Mouse (Mus musculus) embryo, embryonic 9.5 days (tissue): ENCODE data around the gene Slco3a1.

Source experiments
- DNase-seq: peaks from one replicate; pipeline ENCODE4 v3.0.0-alpha.2; 2017; ENCODE audit errors: extremely low spot score

The Slco3a1 gene

DNA sequence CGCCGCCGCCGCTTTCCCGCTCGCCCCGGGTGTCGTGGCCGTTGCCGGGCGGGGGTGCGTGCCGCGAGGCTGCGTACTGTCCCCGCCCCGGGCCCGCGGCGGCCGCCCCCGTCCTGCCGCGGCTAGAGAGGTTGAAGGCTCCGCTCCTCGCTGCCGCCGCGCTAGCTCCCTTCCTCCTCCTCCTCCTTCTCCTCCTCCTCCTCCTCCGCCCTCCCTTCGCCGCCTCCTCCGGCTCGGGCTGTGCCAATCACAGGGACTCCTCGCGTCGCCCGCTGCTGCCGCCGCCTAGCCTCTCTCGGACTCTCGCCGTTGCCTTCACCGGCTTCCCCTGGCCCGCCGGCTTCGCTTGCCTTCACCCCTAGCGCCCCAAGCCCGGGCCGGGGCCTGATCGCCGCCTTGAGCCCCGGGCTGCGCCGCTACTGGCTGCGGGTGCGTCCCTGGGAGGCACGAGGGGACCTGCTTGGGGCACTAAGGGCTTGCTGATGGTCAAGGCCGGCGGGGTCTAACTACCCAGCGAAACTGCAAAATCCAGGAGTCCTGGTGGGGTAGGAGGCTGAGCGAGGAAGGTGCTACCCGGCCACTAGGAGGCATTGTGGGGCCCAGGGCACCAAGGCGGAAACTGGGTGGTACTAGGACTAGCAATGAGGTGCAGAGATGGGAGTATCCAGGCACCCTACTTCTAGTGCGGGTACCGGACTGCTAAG, at the start of gene Slco3a1:
TSS of gene Slco3a1 (minus strand) at position 173 of the 704 bp plus-strand sequence.
- DNase-seq = peak; percentile 83

DNA sequence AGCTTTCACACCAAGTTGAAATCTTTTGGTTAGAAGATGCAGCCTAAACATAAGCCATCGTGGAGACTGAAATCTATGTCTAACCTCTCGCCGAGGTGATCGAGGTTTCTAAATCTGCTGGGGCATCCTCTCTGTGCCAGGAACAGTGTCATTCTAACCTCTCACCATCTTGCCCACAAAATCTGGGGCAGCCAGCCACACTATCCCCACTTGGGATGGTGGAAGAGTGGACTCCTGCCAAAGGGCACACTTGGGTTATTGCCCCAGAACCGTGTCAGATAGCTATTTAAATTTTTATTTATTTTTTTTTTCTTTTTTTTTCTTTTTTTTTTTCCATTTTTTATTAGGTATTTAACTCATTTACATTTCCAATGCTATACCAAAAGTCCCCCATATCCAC, 46.4 kb upstream of the Slco3a1 start:
- no peak for DNase-seq

DNA sequence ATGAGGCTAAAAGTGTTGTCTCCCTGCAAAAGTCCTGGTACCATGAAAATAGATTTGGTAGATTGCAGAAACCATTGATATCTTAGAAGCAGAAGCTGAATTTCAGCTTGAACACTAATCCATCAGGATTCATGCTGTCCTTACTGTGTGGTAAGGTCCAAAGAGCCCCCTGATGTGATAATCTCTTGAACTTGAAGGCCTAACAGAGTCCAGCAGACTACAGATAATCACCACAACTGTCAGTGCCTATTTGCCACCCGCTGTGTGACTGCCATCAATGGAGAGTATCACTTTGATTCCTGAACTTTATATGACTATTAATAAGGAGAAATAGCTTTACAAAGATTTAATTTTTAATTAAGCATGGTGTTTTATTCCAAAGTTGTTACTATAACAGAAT, 24.8 kb upstream of the Slco3a1 start:
- no peak for DNase-seq

DNA sequence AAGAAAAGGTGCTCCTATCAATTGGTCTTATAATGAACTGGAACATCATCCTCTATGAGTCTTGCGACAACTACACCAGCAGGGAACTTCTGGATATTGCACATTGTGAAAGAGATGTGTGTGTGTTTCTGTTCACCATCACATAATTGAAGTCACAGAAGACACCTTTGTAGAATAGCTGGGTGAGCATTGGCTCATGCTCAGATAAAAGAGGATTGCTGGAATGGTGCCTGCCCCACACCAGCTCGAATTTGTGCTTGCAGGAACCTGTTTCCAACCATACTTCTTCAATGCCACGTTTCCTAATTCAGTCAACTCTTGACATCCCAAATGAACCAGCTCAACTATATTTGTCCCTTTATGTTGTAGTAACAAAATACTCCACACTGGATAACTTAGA, 21.1 kb upstream of the Slco3a1 start:
- DNase-seq = no peak

DNA sequence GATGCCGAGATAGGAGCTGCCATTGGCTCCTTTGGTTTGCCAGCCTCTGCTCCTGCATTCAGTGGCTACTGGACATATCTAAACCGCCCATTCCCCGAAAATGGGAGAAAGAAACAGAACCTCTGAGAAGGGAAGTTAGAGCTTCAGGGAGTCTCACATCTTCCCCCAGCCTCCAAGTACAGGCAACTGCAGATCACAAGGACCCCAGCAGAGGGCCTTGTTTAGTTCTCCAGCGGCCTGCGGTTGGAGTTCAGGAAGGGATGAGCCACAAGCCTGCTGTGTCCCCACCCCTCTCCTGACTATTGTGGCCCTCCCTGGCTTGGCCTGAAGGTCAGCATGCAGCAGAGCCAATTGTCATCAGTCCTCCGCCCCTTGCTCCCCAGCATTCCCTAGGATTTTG, 836 bp upstream of the Slco3a1 start:
- DNase-seq = peak; percentile 62

DNA sequence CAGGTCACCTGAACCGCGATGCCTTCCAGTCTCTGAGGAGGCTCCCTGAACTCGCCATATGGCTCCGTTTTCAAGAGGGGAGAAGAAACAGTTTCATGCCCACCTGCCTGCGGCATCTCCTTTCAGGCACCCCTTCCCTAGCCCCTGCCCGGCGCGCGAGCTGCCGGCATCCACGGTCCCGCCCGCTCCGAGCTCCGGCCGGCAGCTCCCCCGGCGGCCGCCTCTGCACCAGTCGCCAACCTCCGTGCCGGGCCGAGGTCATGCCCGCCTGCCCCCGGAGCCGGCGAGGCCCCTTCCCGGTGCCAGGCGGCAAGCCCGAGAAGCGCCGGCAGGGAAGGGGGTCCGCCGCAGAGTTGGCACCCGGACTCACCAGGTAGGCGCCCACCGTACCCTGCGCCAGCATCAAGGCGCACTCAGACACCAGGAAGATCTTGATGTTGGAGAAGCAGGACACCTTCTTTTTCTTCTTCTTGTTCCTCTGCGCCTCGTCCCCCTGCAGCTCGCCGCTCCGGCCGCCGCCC, 479 bp downstream of the Slco3a1 start:
- peak; percentile 72 for DNase-seq

DNA sequence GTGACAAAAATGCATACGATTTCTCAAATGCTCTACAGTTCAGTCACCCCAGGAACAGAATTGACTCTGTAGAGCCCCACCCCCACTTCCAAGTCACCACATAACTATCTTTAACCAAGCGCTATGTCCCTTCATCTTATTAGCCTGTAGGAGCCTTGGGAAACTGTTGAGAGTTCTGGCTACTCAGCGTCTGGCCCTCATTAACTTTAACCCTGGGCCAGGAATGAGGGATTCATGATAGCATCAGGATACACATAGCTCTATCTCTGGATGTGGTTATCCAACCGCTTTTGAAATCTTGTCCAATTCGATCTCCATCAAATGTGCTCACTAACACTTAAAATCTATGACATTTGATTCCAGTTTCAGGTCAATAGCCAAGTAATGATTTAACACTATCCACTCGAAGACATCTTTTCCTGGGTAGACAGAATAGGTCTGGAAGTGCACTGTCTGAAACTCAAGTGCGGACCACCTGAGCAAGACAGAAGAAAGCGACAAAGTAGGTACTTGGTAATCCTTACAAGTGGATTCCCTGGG, 1.4 kb downstream of the Slco3a1 start:
- no peak for DNase-seq

DNA sequence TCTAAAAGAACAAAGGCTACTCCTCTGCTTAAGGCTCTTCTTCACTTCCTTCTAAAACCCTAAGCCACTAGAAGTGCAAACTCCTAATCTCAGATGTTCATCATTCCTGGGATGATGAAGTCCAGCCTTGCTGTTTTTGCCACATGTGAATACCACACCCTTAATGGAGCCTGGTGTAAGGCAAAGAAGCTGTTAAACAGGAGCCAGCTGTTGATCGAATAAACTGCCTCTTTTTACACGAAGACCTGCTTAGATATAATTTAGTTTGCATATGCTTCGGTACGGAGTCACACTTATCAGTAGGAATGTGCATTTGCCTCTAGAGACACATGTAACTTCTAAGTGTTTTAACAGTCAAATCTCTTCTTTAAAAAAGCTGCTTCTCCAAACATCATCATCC, 2.0 kb downstream of the Slco3a1 start:
- DNase-seq = no peak

DNA sequence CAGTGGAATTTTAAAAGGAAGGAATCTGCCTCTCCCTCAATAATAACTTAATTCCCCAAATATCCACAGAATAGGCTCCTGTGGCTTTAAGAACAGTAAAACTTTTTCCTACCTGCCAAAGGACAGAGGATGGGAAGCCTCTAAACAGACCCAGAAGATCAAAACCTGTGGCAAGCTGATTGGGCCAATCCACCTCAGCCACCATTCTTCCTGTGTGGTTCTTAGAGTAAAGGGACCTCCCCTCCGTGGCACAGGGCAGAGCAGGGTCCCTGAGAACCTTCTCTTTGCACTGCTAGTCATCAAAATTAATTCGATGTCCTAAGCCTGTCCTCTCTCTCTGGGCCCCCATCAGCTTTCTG, 2.6 kb downstream of the Slco3a1 start:
- no peak for DNase-seq

DNA sequence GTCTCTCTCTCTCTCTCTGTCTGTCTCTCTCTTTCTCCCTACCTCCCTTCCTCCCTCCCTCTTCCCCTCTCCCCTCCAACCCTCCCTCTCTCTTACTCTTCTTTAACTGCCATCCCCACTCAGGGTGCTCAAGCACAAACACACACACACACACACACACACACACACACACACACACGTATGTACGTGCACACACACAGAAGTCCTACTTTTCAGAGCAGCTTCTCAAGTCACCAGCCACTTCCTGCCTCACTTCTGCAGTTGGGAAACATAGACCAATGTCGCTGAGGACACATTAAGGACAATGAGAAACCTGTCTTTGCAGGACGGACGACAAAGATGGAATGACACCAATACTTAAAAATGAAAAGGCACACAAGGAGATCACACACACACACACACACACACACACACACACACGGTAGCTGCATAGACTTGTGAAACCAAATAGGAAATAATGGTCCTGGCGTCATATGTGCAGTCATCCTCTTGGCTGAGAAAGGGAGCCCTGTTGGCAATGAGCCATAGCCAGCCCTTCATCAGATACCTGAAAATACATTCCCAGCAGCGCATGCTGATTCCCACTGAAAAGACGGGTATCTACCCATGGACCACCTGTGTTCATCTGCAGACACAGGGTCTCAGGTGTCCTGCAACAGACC, 3.1 kb downstream of the Slco3a1 start:
- DNase-seq = no peak

DNA sequence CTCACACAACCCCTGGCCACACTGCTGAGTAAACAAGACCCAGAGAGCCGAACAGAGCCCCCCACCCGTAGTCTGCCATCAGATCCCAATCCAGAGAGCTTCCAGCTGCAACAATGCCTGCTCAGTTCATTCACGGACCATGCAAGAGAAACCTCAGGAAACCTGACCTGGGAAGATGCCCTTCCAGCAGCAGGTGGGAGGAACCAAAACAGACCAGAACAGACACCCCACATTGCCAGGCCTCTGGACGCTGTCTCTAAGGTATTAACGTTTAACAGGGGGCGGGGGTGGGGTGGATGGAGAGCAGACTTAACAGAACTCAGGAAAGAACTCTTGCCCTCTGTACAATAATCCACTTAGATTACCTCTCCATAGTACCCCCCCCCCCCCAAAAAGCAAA, 4.9 kb downstream of the Slco3a1 start:
- no peak for DNase-seq

DNA sequence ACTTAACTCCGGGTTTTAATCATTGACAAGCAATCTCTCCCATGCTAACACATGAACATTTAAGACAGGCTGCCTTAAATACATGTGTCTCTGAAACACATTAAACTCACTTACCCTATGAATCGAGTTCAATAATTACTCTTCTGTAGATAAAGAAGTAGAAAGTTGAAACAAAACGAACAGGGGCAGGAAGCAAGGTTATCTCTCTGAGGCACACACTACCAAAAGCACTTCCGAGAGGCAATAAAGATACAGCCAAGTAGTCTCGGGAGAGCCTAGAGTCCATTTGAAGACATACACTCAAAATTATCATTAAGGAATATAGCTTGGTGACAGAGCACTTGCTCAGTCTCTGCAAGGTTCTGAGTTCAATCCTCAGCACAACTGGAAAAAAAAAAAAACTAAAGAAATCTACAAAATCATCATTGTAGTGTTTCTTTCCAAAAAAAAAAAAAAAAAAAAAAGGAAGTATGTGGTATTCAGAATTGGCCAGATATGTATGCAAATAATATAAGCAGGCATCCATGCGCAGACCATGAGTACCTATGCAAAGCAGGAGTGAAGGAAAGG, 5.5 kb downstream of the Slco3a1 start:
- DNase-seq = no peak

DNA sequence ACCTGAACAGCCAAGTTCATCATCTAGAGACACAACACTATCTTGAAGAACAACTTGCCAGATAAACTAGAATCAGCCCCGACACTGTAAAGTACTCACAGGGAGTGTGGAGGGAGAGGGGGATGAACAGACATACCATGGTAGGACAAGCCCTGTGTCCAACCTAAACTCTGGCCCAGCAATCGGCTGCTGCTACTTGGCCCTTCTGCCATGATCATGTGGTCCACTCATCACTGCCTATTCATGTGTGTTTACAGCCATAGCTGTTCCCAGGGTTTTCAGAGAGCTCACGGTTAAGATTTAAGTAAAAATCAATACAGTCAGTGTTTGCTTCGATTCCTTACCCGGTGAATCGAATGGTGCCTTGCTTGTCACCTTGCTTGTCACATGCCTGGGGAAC, 7.9 kb downstream of the Slco3a1 start:
- no peak for DNase-seq

DNA sequence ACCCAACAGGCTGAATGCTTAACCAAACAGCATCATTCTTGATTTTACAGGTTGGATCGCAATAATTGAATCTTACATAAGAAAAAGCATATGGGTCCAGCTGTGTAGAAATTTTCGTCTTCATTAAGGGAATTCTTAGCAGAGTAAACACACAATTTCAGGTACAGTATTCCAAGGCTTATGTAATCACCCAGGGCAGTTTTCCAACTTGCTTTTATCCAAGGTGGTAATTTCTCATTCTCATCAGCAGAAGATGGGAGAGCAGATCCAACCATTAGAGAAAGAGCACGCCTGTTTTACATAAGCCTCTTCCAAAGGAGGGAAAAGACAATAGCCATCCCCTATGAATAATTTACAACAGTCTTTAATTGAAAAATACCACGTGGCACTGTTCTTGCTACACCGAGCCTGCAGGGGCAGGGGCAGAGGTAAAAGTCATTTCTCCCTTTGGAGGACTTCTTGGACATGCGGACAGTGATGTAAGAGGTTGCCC, 9.0 kb downstream of the Slco3a1 start:
- no peak for DNase-seq

DNA sequence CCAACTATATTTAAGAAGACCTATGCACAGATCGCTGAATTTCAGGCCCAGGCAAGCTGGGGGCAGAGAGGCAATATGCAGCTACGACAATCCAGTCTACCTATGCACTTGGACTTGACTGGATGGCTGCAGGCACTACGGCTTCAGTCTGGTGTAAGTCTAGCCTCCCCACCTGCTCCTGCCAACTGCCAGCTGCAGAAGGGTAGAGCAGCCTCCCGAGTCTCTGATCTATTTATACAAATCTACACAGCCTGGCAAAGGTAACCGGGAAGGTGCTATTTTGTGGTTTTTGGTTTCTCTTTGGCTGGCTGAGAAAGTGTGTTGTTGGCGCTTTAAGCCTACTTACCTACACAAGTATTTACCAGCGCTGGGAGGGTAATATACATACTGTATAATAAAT, 10.3 kb downstream of the Slco3a1 start:
- no peak for DNase-seq

DNA sequence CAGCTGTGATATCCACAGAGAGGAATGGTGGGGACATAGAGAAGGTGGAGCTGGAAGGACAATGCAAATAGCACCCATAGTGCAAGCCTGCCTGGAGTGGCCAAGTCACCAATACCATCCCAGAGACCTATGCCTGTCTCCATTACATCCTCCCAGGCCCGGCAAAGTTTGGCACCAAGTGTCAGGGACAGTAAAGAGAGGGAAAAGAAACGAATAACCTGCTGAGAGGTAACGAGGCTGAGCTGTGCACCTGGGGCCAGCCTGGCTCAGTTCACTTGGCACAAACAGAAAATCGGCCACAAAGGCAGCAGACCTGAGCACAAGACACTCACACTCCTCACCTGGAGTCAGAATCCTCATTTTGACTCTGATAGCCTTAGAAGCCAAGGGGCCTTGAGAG, 12.6 kb downstream of the Slco3a1 start:
- DNase-seq = no peak

DNA sequence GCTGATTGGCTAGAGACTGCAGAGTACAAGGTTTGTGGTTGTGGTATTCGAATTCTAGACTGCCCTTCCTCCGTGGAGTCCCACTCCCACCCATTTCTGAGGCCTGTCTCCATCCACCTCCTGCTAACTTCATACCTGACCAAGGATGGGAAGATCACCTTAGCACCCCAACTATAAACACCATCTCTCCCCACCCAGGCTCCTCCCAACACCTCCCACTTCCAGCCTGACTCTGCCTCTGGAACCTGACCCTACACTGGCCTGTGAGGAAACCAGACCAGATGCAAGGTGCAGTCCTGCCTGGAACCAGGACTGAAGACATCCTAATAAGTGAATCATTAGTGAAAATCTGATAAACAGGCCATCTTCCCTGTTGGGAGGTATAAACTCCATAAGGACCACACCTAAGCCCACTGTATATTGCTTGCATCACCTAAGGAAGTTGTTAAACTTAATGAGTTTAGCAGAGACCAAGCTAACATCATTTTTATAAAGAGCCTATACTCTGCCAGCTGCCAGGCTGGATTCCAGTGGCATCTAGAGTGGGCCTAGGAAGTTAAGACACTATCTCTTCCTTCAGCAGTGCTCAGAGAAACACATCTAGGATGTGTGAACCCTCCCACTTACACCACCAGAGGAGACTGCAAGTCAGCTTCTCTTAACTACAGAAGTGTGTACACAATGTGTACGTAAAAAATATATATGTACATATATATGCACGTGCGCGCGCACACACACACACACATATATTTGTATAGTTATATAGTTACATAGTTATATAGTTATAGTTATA, 13.5 kb downstream of the Slco3a1 start:
- no peak for DNase-seq

DNA sequence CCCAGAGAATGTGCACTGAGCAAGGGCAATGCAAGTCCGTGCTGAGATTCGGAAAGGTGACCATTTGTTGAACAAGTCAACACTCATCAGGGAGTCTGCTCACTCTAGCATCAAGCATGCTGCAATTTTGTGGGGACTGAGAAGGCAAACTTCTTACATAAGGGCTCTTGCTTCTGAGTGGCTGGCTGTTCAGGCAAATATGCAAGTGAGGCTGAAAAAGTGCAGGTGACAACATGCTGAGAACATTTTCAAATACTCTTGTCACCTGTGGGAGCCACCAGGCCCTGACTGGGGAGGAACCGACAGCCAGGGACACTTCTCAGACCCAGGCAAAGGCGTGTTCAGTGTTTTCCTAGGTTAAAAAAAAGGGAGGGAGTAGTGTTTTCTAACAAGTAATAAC, 18.4 kb downstream of the Slco3a1 start:
- no peak for DNase-seq

DNA sequence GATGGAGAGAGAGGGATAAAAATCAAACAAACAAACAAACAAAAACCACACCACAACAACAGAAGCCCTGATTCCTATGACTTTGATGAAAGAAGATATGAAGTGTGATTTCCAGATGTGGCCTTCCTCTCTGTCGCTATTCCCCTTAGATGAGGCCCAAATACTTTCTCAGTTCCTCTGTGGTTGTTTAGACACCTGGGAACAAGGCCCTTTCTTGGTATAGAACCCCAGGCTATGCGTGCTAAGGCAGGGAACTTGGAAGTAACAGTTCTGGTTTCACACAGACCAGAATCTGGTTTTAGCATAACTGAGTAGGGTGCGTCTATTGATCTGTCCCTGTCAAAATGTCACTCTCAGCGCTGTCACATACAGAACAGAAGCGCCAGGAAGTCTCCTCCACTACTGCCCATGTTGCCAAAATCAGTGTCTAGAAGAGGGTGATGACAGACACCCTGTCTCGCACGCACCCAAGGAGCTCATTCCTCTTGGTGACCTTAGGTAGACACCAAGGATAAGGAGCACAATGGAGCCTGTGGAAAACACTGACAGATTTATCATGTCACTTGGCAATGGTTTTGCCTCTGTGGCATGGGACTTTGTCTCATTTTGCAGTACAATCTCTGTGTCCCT, 23.0 kb downstream of the Slco3a1 start:
- DNase-seq = no peak

DNA sequence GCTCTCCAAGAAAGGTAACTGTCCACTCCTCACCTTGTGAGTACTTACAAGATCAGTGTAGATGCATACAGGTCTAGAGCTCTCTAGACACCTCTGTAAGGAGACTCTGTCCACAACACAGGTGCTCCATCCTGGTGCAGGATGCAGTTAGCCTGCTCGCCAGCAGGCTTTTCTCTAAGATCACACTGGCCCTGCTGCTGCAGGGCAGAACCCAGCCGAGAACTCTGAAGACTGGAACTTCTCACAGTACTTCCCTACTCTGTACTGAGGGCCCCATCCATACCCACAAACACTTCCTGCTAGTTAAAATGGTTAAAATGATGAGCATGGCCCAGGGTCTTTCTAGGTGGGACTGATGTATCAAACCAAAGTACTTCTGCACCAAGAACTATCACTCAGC, 24.7 kb downstream of the Slco3a1 start:
- no peak for DNase-seq

DNA sequence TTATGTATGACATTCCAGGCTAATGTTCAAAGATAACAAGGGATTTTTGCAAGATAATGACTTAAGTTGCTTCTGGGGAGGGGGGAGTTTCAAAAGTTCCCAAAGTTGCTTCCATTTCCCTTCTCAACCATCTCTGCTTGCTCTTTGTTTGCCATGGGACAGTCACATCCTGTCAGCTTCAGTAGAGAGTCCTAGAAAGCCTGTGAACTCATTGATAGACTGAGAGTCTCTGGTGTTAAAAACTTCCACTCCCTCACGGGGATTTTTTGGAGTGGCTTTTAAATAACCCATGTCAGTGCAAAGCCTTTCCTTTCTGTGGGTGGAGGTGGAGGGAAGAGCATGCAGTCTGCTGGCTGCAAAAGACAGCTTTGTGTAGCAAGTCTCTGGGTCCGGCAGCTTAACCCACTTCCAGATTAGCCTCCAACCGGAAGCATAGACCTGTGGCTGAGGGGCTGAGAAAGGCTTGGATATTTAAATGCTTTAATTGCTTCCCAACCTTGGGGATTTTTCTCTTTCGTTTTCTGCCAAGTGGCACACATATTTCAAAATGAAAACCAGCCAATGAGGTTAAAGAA, 25.3 kb downstream of the Slco3a1 start:
- no peak for DNase-seq
